Mouse (Mus musculus) CH12.LX (cell line): Measurements from ENCODE around the gene Plppr3.

Experiments
- CHD1 ChIP-seq: IDR thresholded peaks from 2 replicates; pipeline ENCODE4 v1.6.1; 2012; ENCODE audit warnings: low read depth, low read length, improper control_type of control experiment, inconsistent platforms
- CTCF ChIP-seq, 2 experiments: IDR thresholded peaks in 1 of 2; conservative IDR thresholded peaks in 1 of 2; 2 replicates each; pipeline ENCODE4 v1.5.1; 2011 to 2012; ENCODE audit warnings: low read depth in 2 of 2, low read length in 2 of 2, improper control_type of control experiment in 1 of 2, inconsistent platforms in 1 of 2, mild to moderate bottlenecking in 1 of 2, moderate library complexity in 1 of 2
- E2F4 ChIP-seq: IDR thresholded peaks from 2 replicates; pipeline ENCODE4 v1.6.1; 2011; ENCODE audit warnings: low read depth, low read length, improper control_type of control experiment; ENCODE audit not compliant: insufficient replicate concordance
- EP300 ChIP-seq: IDR thresholded peaks from 2 replicates; pipeline ENCODE4 v1.6.1; 2011; ENCODE audit warnings: low read length, improper control_type of control experiment
- ETS1 ChIP-seq: conservative IDR thresholded peaks from 2 replicates; pipeline ENCODE4 v1.6.1; 2012; ENCODE audit warnings: low read depth, mild to moderate bottlenecking, inconsistent platforms, low read length, improper control_type of control experiment, moderate library complexity
- GABPA ChIP-seq: IDR thresholded peaks from 2 replicates; pipeline ENCODE4 v1.6.1; 2012; ENCODE audit warnings: low read depth, low read length, improper control_type of control experiment, inconsistent platforms; ENCODE audit not compliant: insufficient replicate concordance
- HCFC1 ChIP-seq: IDR thresholded peaks from 2 replicates; pipeline ENCODE4 v1.6.1; 2012; ENCODE audit warnings: low read depth, mild to moderate bottlenecking, inconsistent platforms, low read length, improper control_type of control experiment
- JUN ChIP-seq: IDR thresholded peaks from 2 replicates; pipeline ENCODE4 v1.6.1; 2011; ENCODE audit warnings: low read depth, mild to moderate bottlenecking, low read length, improper control_type of control experiment, moderate library complexity; ENCODE audit not compliant: insufficient read depth
- MAX ChIP-seq: IDR thresholded peaks from 2 replicates; pipeline ENCODE4 v1.6.1; 2011; ENCODE audit warnings: low read length, improper control_type of control experiment
- NELFE ChIP-seq: IDR thresholded peaks from 2 replicates; pipeline ENCODE4 v1.6.1; 2011; ENCODE audit warnings: low read depth, low read length, improper control_type of control experiment
- POLR2A ChIP-seq: IDR thresholded peaks from 2 replicates; pipeline ENCODE4 v1.6.1; 2011; ENCODE audit warnings: low read depth, mild to moderate bottlenecking, improper control_type of control experiment, low read length
- POLR2AphosphoS2 ChIP-seq: IDR thresholded peaks from 2 replicates; pipeline ENCODE4 v1.6.1; 2011; ENCODE audit warnings: low read depth, low read length, improper control_type of control experiment
- USF1 ChIP-seq: IDR thresholded peaks from 2 replicates; pipeline ENCODE4 v1.6.1; 2014; ENCODE audit warnings: low read depth, mild to moderate bottlenecking, inconsistent platforms, low read length, improper control_type of control experiment

- TF ChIP-seq EP300 (no peak), POLR2AphosphoS2 (no peak), USF1 (no peak), HCFC1 (no peak), ETS1 (no peak), POLR2A (no peak), E2F4 (no peak), CTCF (conservative IDR thresholded peaks at IDR 0.05 in 1 of 2, IDR thresholded peaks at IDR 0.05 in 1 of 2; ENCODE audit: low read depth in 2 of 2, low read length in 2 of 2) (no peak), MAX (no peak), JUN (no peak), CHD1 (no peak), NELFE (no peak), GABPA (no peak)
These were observed 54.8 kb downstream of the Plppr3 start for GRCm38 (mm10) chr10:79819606-79820005.
